Mouse (Mus musculus): ENCODE data around the gene Adamts18. TPM values are rescaled to one million over a fixed set of nuclear protein-coding genes. Genes with fewer than 3 reads are reported as not detected.

Gene Adamts18
- not detected in 4 replicates for total RNA-seq (2023)

DNA sequence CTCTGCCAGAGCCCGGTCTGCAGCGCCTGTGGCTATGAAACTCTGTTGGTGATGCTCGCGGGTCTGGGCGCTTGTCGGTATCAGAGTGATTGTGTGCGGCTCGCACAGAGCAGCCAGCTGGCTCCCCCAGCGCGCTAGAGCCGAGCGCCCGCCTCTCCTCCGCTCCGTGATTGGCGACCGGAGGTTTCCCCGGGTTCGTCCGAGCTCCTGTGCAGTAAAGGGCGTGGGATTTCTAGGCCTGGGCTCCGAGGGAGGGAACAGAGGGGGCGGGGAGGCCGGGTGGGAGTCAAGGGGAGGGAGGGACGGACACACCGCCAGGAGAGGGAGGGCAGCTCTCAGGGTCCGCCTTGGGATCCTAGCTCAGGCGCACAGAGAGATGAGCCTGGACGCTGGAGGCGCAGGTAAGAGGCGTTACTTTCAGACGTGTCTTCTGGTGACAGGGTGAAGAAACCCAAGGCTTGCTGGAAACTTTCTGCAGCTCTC lies at the start of gene Adamts18:
TSS of gene Adamts18 (minus strand) at position 86 of the 483 bp plus-strand sequence.

Other genes starting within 250 kb of the Adamts18 start
- gene Mon1b, start 213.2 kb downstream of the Adamts18 start, total RNA-seq (2023): 21.6 to 23.2 TPM (median 22.1 TPM) in 4 replicates
- gene Syce1l, start 205.5 kb downstream of the Adamts18 start, total RNA-seq (2023): 0.75 to 0.86 TPM in 2 of 4 replicates, not detected in the others